Mouse (Mus musculus) cerebellum, postnatal 4 days (tissue): ENCODE measurements around the gene Tent2.
"Not testable (repeated sequence)": the region's sequence is repeated elsewhere in the genome, so short reads cannot be mapped to it uniquely, and the experiment has no call there.

Source experiments
- DNase-seq, 2 experiments: peaks; one replicate each; pipeline ENCODE4 v3.0.0; 2022; ENCODE audit warnings: low spot score in 2 of 2, mixed read lengths in 1 of 2

Tent2 gene

GRCm38 (mm10) chr13:93191831-93192645, at the start of gene Tent2:
Gene Tent2 (minus strand): TSS chr13:93192385.
- DNase-seq = peak; percentile 80 to 89

GRCm38 (mm10) chr13:93241180-93241579, 49.0 kb upstream of the Tent2 start:
- DNase-seq = no peak

GRCm38 (mm10) chr13:93239561-93239960, 47.4 kb upstream of the Tent2 start:
- no peak for DNase-seq

GRCm38 (mm10) chr13:93239134-93239533, 46.9 kb upstream of the Tent2 start:
- DNase-seq = no peak

- no peak for DNase-seq
Observed at GRCm38 (mm10) chr13:93237677-93238398, 45.7 kb upstream of the Tent2 start.

- DNase-seq = no peak
Observed at GRCm38 (mm10) chr13:93234267-93235039, 42.3 kb upstream of the Tent2 start.

- no peak for DNase-seq
Observed at GRCm38 (mm10) chr13:93232335-93232734, 40.1 kb upstream of the Tent2 start.

- no peak for DNase-seq
Observed at GRCm38 (mm10) chr13:93231016-93231415, 38.8 kb upstream of the Tent2 start.

GRCm38 (mm10) chr13:93211741-93212140, 19.6 kb upstream of the Tent2 start:
- no peak for DNase-seq

- no peak for DNase-seq
Observed at GRCm38 (mm10) chr13:93192646-93193026, 451 bp upstream of the Tent2 start.

GRCm38 (mm10) chr13:93189416-93189815, 2.8 kb downstream of the Tent2 start:
- no peak for DNase-seq

- no peak for DNase-seq
Observed at GRCm38 (mm10) chr13:93188738-93189137, 3.4 kb downstream of the Tent2 start.

- not testable (repeated sequence) for DNase-seq
Observed at GRCm38 (mm10) chr13:93187792-93188191, 4.4 kb downstream of the Tent2 start.

- DNase-seq = no peak
Observed at GRCm38 (mm10) chr13:93180351-93180750, 11.8 kb downstream of the Tent2 start.

GRCm38 (mm10) chr13:93179522-93179921, 12.7 kb downstream of the Tent2 start:
- no peak for DNase-seq

GRCm38 (mm10) chr13:93177571-93177970, 14.6 kb downstream of the Tent2 start:
- no peak for DNase-seq

GRCm38 (mm10) chr13:93163303-93163702, 28.9 kb downstream of the Tent2 start:
- no peak for DNase-seq

GRCm38 (mm10) chr13:93162456-93162855, 29.7 kb downstream of the Tent2 start:
- DNase-seq = no peak

GRCm38 (mm10) chr13:93158261-93158660, 33.9 kb downstream of the Tent2 start:
- no peak for DNase-seq

GRCm38 (mm10) chr13:93153280-93153679, 38.9 kb downstream of the Tent2 start:
- DNase-seq = no peak

GRCm38 (mm10) chr13:93144336-93145167, 47.6 kb downstream of the Tent2 start, which contains the start of gene Cmya5:
Gene Cmya5 (minus strand): TSS chr13:93144724.
- DNase-seq = peak; percentile 70 to 92
